Mouse (Mus musculus) MEL (cell line): ENCODE measurements around the gene Glrp1. TPM values are rescaled to one million over a fixed set of nuclear protein-coding genes. Genes with fewer than 3 reads are reported as not detected.

Source experiments
- DNase-seq: peaks from one replicate; pipeline ENCODE4 v3.0.0; 2011; ENCODE audit warnings: low read depth, low spot score
- H3K27ac ChIP-seq: 2 replicates; pipeline ENCODE4 v1.5.1; 2012; ENCODE audit warnings: low read depth, mild to moderate bottlenecking, control low read depth, low read length, moderate library complexity; ENCODE audit not compliant: control insufficient read depth
- H3K27me3 ChIP-seq, 2 experiments: fragments of 150-350 bp in 1 of 2; sonication (generic) in 1 of 2; 2 replicates each; pipeline ENCODE4 v1.6.1; 2012; ENCODE audit warnings: low read length in 2 of 2, mild to moderate bottlenecking in 2 of 2, improper control_type of control experiment in 1 of 2, moderate library complexity in 1 of 2; ENCODE audit not compliant: insufficient read depth in 2 of 2, control insufficient read depth in 1 of 2
- H3K36me3 ChIP-seq, 2 experiments: 2 replicates each; pipeline ENCODE4 v1.6.1; 2012 to 2014; ENCODE audit warnings: low read length in 2 of 2, improper control_type of control experiment in 1 of 2, inconsistent platforms in 1 of 2, mild to moderate bottlenecking in 1 of 2; ENCODE audit not compliant: insufficient read depth in 2 of 2, control insufficient read depth in 1 of 2
- H3K4me1 ChIP-seq, 2 experiments: fragments of 150-350 bp in 1 of 2; sonication (generic) in 1 of 2; 2 replicates each; pipeline ENCODE4 v1.6.1; 2012; ENCODE audit warnings: low read length in 2 of 2, improper control_type of control experiment in 1 of 2, mild to moderate bottlenecking in 1 of 2; ENCODE audit not compliant: insufficient read depth in 2 of 2, control insufficient read depth in 1 of 2
- H3K4me3 ChIP-seq, 2 experiments: fragments of 150-350 bp in 1 of 2; sonication (generic) in 1 of 2; 2 replicates each; pipeline ENCODE4 v1.5.1; 2012; ENCODE audit warnings: low read depth in 2 of 2, low read length in 2 of 2, mild to moderate bottlenecking in 2 of 2, moderate library complexity in 2 of 2, control low read depth in 1 of 2, improper control_type of control experiment in 1 of 2; ENCODE audit not compliant: control insufficient read depth in 1 of 2, insufficient read depth in 1 of 2
- H3K79me2 ChIP-seq: 2 replicates; pipeline ENCODE4 v1.6.1; 2012; ENCODE audit warnings: mild to moderate bottlenecking, low read length, moderate library complexity; ENCODE audit not compliant: control insufficient read depth, poor library complexity, insufficient read depth
- H3K9ac ChIP-seq: 2 replicates; pipeline ENCODE4 v1.6.1; 2012; ENCODE audit warnings: low read depth, mild to moderate bottlenecking, control low read depth, low read length, moderate library complexity; ENCODE audit not compliant: control insufficient read depth, poor library complexity, severe bottlenecking
- H3K9me3 ChIP-seq: fragments of 150-350 bp; sonication (generic); replicated peaks from 2 replicates; pipeline ENCODE4 v1.6.1; 2012; ENCODE audit warnings: mild to moderate bottlenecking, low read length, improper control_type of control experiment, moderate library complexity; ENCODE audit not compliant: insufficient read depth
- BHLHE40 ChIP-seq: IDR thresholded peaks from 2 replicates; pipeline ENCODE4 v1.6.1; 2012; ENCODE audit warnings: low read depth, mild to moderate bottlenecking, inconsistent platforms, low read length, improper control_type of control experiment, borderline replicate concordance
- CHD1 ChIP-seq: IDR thresholded peaks from 2 replicates; pipeline ENCODE4 v1.6.1; 2012; ENCODE audit warnings: low read depth, mild to moderate bottlenecking, inconsistent platforms, low read length, improper control_type of control experiment
- EP300 ChIP-seq, 2 experiments: IDR thresholded peaks; 2 replicates each; pipeline ENCODE4 v1.6.1; 2011; ENCODE audit warnings: improper control_type of control experiment in 2 of 2, low read length in 2 of 2, low read depth in 1 of 2, mild to moderate bottlenecking in 1 of 2
- ETS1 ChIP-seq: IDR thresholded peaks from 2 replicates; pipeline ENCODE4 v1.6.1; 2012; ENCODE audit warnings: low read depth, mild to moderate bottlenecking, inconsistent platforms, low read length, improper control_type of control experiment, moderate library complexity
- KAT2A ChIP-seq: conservative IDR thresholded peaks from 2 replicates; pipeline ENCODE4 v1.6.1; 2012; ENCODE audit warnings: low read depth, low read length, improper control_type of control experiment, inconsistent platforms
- MAX ChIP-seq: IDR thresholded peaks from 2 replicates; pipeline ENCODE4 v1.6.1; 2011; ENCODE audit warnings: low read length, improper control_type of control experiment
- MXI1 ChIP-seq: IDR thresholded peaks from 2 replicates; pipeline ENCODE4 v1.6.1; 2011; ENCODE audit warnings: mild to moderate bottlenecking, low read depth, low read length, improper control_type of control experiment
- MYB ChIP-seq: IDR thresholded peaks from 2 replicates; pipeline ENCODE4 v1.6.1; 2011; ENCODE audit warnings: mild to moderate bottlenecking, low read depth, low read length, improper control_type of control experiment
- MYC ChIP-seq: IDR thresholded peaks from 2 replicates; pipeline ENCODE4 v1.6.1; 2011; ENCODE audit warnings: low read depth, mild to moderate bottlenecking, low read length, improper control_type of control experiment, moderate library complexity
- NRF1 ChIP-seq: IDR thresholded peaks from 2 replicates; pipeline ENCODE4 v1.6.1; 2014; ENCODE audit warnings: low read depth, mild to moderate bottlenecking, inconsistent platforms, low read length, improper control_type of control experiment, moderate library complexity; ENCODE audit not compliant: poor library complexity, insufficient read depth, severe bottlenecking
- POLR2A ChIP-seq, 2 experiments: IDR thresholded peaks; 2 replicates each; pipeline ENCODE4 v1.6.1; 2011 to 2012; ENCODE audit warnings: low read length in 2 of 2, mild to moderate bottlenecking in 2 of 2, control low read depth in 1 of 2, improper control_type of control experiment in 1 of 2, low read depth in 1 of 2, moderate library complexity in 1 of 2; ENCODE audit not compliant: control insufficient read depth in 1 of 2, insufficient read depth in 1 of 2, poor library complexity in 1 of 2
- RCOR1 ChIP-seq: IDR thresholded peaks from 2 replicates; pipeline ENCODE4 v1.6.1; 2012; ENCODE audit warnings: low read depth, mild to moderate bottlenecking, inconsistent platforms, low read length, improper control_type of control experiment
- TBP ChIP-seq: IDR thresholded peaks from 2 replicates; pipeline ENCODE4 v1.8.0; 2011; ENCODE audit warnings: low read depth, low read length, improper control_type of control experiment
- ZKSCAN1 ChIP-seq: IDR thresholded peaks from 2 replicates; pipeline ENCODE4 v1.6.1; 2012; ENCODE audit warnings: low read depth, mild to moderate bottlenecking, inconsistent platforms, low read length, improper control_type of control experiment, moderate library complexity
- polyA plus RNA-seq, 2 experiments: library from polyadenylated mRNA; stranded (reverse) in 1 of 2; unstranded in 1 of 2; fragments of >175 nt in 1 of 2; fragments of >200 nt in 1 of 2; gene quantifications; 2 replicates each; pipeline versions ENCODE4 v1.2.1 to v1.2.4; 2012; ENCODE audit warnings: low replicate concordance in 2 of 2, low read depth in 1 of 2; ENCODE audit not compliant: insufficient read length in 2 of 2, insufficient read depth in 1 of 2, missing spikeins in 1 of 2
- total RNA-seq: library from RNA; depleted of rRNA; stranded (reverse); fragments of 300-350 nt; gene quantifications from 2 replicates; pipeline ENCODE4 v1.2.3, GENCODE M21; 2012

The Glrp1 gene
- total and polyA plus RNA-seq, 3 experiments = not detected

GRCm38 (mm10) chr1:88558793-88559192 lies 48.9 kb upstream of the Glrp1 start:
- no peak for DNase-seq
- TF ChIP-seq MXI1 (no peak), MYB (no peak), ETS1 (no peak), TBP (no peak), EP300 (IDR thresholded peaks at IDR 0.05; ENCODE audit: low read depth in 1 of 2, low read length in 2 of 2) (no peak), BHLHE40 (no peak), MYC (no peak), CHD1 (no peak)
- H3K9me3 ChIP-seq = no peaks in the 10 kb centered on the region
- no peaks in the 10 kb centered on the region for H3K79me2 ChIP-seq
- H3K36me3 ChIP-seq = no peaks in the 10 kb centered on the region
- H3K4me3 ChIP-seq = no peak overlapping the region
- no peak overlapping the region for H3K9ac ChIP-seq
- no peaks in the 10 kb centered on the region for H3K27me3 ChIP-seq
- H3K27ac ChIP-seq = no peak overlapping the region
- no peaks in the 10 kb centered on the region for H3K4me1 ChIP-seq

GRCm38 (mm10) chr1:88556401-88556800 lies 46.5 kb upstream of the Glrp1 start:
- DNase-seq = no peak
- Histone ChIP-seq H3K9ac (no peak overlapping the region), H3K4me1 (no peaks in the 10 kb centered on the region), H3K27me3 (no peaks in the 10 kb centered on the region), H3K36me3 (no peaks in the 10 kb centered on the region), H3K9me3 (no peaks in the 10 kb centered on the region), H3K27ac (no peak overlapping the region), H3K79me2 (no peaks in the 10 kb centered on the region), H3K4me3 (no peak overlapping the region)
- no peak for TF ChIP-seq MYC
- no peak for TF ChIP-seq KAT2A
- TF ChIP-seq NRF1 = no peak
- no peak for TF ChIP-seq POLR2A (IDR thresholded peaks at IDR 0.05; ENCODE audit: control insufficient read depth in 1 of 2, insufficient read depth in 1 of 2, low read depth in 1 of 2, low read length in 2 of 2, poor library complexity in 1 of 2)
- no peak for TF ChIP-seq MAX
- TF ChIP-seq RCOR1 = no peak
- TF ChIP-seq CHD1 = no peak

GRCm38 (mm10) chr1:88553500-88554187 lies 43.8 kb upstream of the Glrp1 start:
- peak; percentile 12 for DNase-seq
- H3K9me3 ChIP-seq = no peaks in the 10 kb centered on the region
- no peak overlapping the region for H3K4me3 ChIP-seq
- no peaks in the 10 kb centered on the region for H3K27me3 ChIP-seq
- no peak overlapping the region for H3K27ac ChIP-seq
- no peaks in the 10 kb centered on the region for H3K79me2 ChIP-seq
- no peaks in the 10 kb centered on the region for H3K4me1 ChIP-seq
- H3K36me3 ChIP-seq = no peaks in the 10 kb centered on the region
- TF ChIP-seq MAX (0 out of 2 replicates have a peak, but pooled peaks have one; percentile 20), BHLHE40 (peak; percentile 65; the same call in 1 of the 2 replicates), ZKSCAN1 (no peak)
- H3K9ac ChIP-seq = no peak overlapping the region
